Mouse (Mus musculus): Measurements from ENCODE around the gene Rpusd3. TPM values are rescaled to one million over a fixed set of nuclear protein-coding genes. Genes with fewer than 3 reads are reported as not detected.

The Rpusd3 gene
- polyA plus RNA-seq, 1 experiment = 11.7 TPM

GRCm38 (mm10) chr6:113434691-113435090 is 15.6 kb upstream of the Rpusd3 start:
- Histone ChIP-seq H3K4me2 (ENCODE audit: low read depth) (no peak overlapping the region), H3K79me2 (ENCODE audit: control insufficient read depth, insufficient read depth) (no peaks in the 10 kb centered on the region), H3K4me3 (no peak overlapping the region), H3K27me3 (ENCODE audit: control insufficient read depth, insufficient read depth, insufficient read length) (peaks cover 19% of the 10 kb centered on the region), H3K36me3 (ENCODE audit: control insufficient read depth, insufficient read depth) (no peaks in the 10 kb centered on the region), H3ac (ENCODE audit: control insufficient read depth, insufficient read length) (no peak overlapping the region)
- TF ChIP-seq E2F4 (IDR thresholded peaks at IDR 0.05; ENCODE audit: insufficient read depth) (no peak), POLR2AphosphoS2 (IDR thresholded peaks at IDR 0.05; ENCODE audit: insufficient read length, low read depth) (no peak), POLR2A (IDR thresholded peaks at IDR 0.05; ENCODE audit: insufficient read length, low read depth) (no peak), MYOD1 (IDR thresholded peaks at IDR 0.05; ENCODE audit: control insufficient read depth in 1 of 3, insufficient read length in 2 of 3, low read depth in 2 of 3) (no peak), CEBPB (IDR thresholded peaks at IDR 0.05; ENCODE audit: insufficient read depth, poor library complexity, severe bottlenecking) (no peak), MAX (IDR thresholded peaks at IDR 0.05; ENCODE audit: low read depth) (no peak), TCF3 (IDR thresholded peaks at IDR 0.05; ENCODE audit: insufficient read length, low read depth) (no peak), SRF (IDR thresholded peaks at IDR 0.05; ENCODE audit: control insufficient read depth, insufficient read length, low read depth) (no peak), MYOG (IDR thresholded peaks at IDR 0.05; ENCODE audit: control insufficient read depth in 1 of 3, insufficient read depth in 1 of 3, insufficient read length in 2 of 3, low read depth in 2 of 3) (no peak), TCF12 (IDR thresholded peaks at IDR 0.05; ENCODE audit: insufficient read depth, poor library complexity, severe bottlenecking) (no peak), USF1 (IDR thresholded peaks at IDR 0.05; ENCODE audit: low read depth) (no peak), REST (IDR thresholded peaks at IDR 0.05; ENCODE audit: insufficient read depth, insufficient read length) (no peak)

GRCm38 (mm10) chr6:113433661-113434060 is 14.5 kb upstream of the Rpusd3 start:
- H3K36me3 ChIP-seq (ENCODE audit: control insufficient read depth, insufficient read depth) = no peaks in the 10 kb centered on the region
- no peak overlapping the region for H3K4me2 ChIP-seq (ENCODE audit: low read depth)
- H3ac ChIP-seq (ENCODE audit: control insufficient read depth, insufficient read length) = no peak overlapping the region
- H3K79me2 ChIP-seq (ENCODE audit: control insufficient read depth, insufficient read depth) = no peaks in the 10 kb centered on the region
- H3K4me3 ChIP-seq = no peak overlapping the region
- TF ChIP-seq MYOG (IDR thresholded peaks at IDR 0.05; ENCODE audit: control insufficient read depth in 1 of 3, insufficient read depth in 1 of 3, insufficient read length in 2 of 3, low read depth in 2 of 3) = no peak
- no peak for TF ChIP-seq CEBPB (IDR thresholded peaks at IDR 0.05; ENCODE audit: insufficient read depth, poor library complexity, severe bottlenecking)
- no peak for TF ChIP-seq TCF3 (IDR thresholded peaks at IDR 0.05; ENCODE audit: insufficient read length, low read depth)
- TF ChIP-seq TCF12 (IDR thresholded peaks at IDR 0.05; ENCODE audit: insufficient read depth, poor library complexity, severe bottlenecking) = no peak
- TF ChIP-seq E2F4 (IDR thresholded peaks at IDR 0.05; ENCODE audit: insufficient read depth) = no peak
- no peak for TF ChIP-seq SRF (IDR thresholded peaks at IDR 0.05; ENCODE audit: control insufficient read depth, insufficient read length, low read depth)
- no peak for TF ChIP-seq MYOD1 (IDR thresholded peaks at IDR 0.05; ENCODE audit: control insufficient read depth in 1 of 3, insufficient read length in 2 of 3, low read depth in 2 of 3)
- no peak for TF ChIP-seq POLR2AphosphoS2 (IDR thresholded peaks at IDR 0.05; ENCODE audit: insufficient read length, low read depth)
- peaks cover 19% of the 10 kb centered on the region for H3K27me3 ChIP-seq (ENCODE audit: control insufficient read depth, insufficient read depth, insufficient read length)

GRCm38 (mm10) chr6:113431801-113432200 is 12.7 kb upstream of the Rpusd3 start:
- Histone ChIP-seq H3K4me2 (ENCODE audit: low read depth) (no peak overlapping the region), H3K4me3 (no peak overlapping the region), H3K36me3 (ENCODE audit: control insufficient read depth, insufficient read depth) (no peaks in the 10 kb centered on the region), H3K79me2 (ENCODE audit: control insufficient read depth, insufficient read depth) (no peaks in the 10 kb centered on the region), H3ac (ENCODE audit: control insufficient read depth, insufficient read length) (no peak overlapping the region), H3K27me3 (ENCODE audit: control insufficient read depth, insufficient read depth, insufficient read length) (peaks cover 19% of the 10 kb centered on the region)
- TF ChIP-seq MAX (IDR thresholded peaks at IDR 0.05; ENCODE audit: low read depth) (no peak), TCF12 (IDR thresholded peaks at IDR 0.05; ENCODE audit: insufficient read depth, poor library complexity, severe bottlenecking) (no peak), POLR2A (IDR thresholded peaks at IDR 0.05; ENCODE audit: insufficient read length, low read depth) (no peak), SRF (IDR thresholded peaks at IDR 0.05; ENCODE audit: control insufficient read depth, insufficient read length, low read depth) (no peak), POLR2AphosphoS2 (IDR thresholded peaks at IDR 0.05; ENCODE audit: insufficient read length, low read depth) (no peak), MYOG (IDR thresholded peaks at IDR 0.05; ENCODE audit: control insufficient read depth in 1 of 3, insufficient read depth in 1 of 3, insufficient read length in 2 of 3, low read depth in 2 of 3) (no peak), E2F4 (IDR thresholded peaks at IDR 0.05; ENCODE audit: insufficient read depth) (no peak), REST (IDR thresholded peaks at IDR 0.05; ENCODE audit: insufficient read depth, insufficient read length) (no peak), USF1 (IDR thresholded peaks at IDR 0.05; ENCODE audit: low read depth) (no peak), CEBPB (IDR thresholded peaks at IDR 0.05; ENCODE audit: insufficient read depth, poor library complexity, severe bottlenecking) (no peak)

- no peak overlapping the region for H3ac ChIP-seq (ENCODE audit: control insufficient read depth, insufficient read length)
- H3K27me3 ChIP-seq (ENCODE audit: control insufficient read depth, insufficient read depth, insufficient read length) = peaks cover 17% of the 10 kb centered on the region
- TF ChIP-seq CEBPB (IDR thresholded peaks at IDR 0.05; ENCODE audit: insufficient read depth, poor library complexity, severe bottlenecking) (no peak), POLR2AphosphoS2 (IDR thresholded peaks at IDR 0.05; ENCODE audit: insufficient read length, low read depth) (no peak), TCF3 (IDR thresholded peaks at IDR 0.05; ENCODE audit: insufficient read length, low read depth) (no peak), POLR2A (IDR thresholded peaks at IDR 0.05; ENCODE audit: insufficient read length, low read depth) (no peak), MAX (IDR thresholded peaks at IDR 0.05; ENCODE audit: low read depth) (no peak), E2F4 (IDR thresholded peaks at IDR 0.05; ENCODE audit: insufficient read depth) (no peak), MYOD1 (IDR thresholded peaks at IDR 0.05; ENCODE audit: control insufficient read depth in 1 of 3, insufficient read length in 2 of 3, low read depth in 2 of 3) (no peak), REST (IDR thresholded peaks at IDR 0.05; ENCODE audit: insufficient read depth, insufficient read length) (no peak), TCF12 (IDR thresholded peaks at IDR 0.05; ENCODE audit: insufficient read depth, poor library complexity, severe bottlenecking) (no peak), USF1 (IDR thresholded peaks at IDR 0.05; ENCODE audit: low read depth) (no peak), SRF (IDR thresholded peaks at IDR 0.05; ENCODE audit: control insufficient read depth, insufficient read length, low read depth) (no peak), MYOG (IDR thresholded peaks at IDR 0.05; ENCODE audit: control insufficient read depth in 1 of 3, insufficient read depth in 1 of 3, insufficient read length in 2 of 3, low read depth in 2 of 3) (no peak)
- H3K4me3 ChIP-seq = no peak overlapping the region
- no peaks in the 10 kb centered on the region for H3K79me2 ChIP-seq (ENCODE audit: control insufficient read depth, insufficient read depth)
- no peak overlapping the region for H3K4me2 ChIP-seq (ENCODE audit: low read depth)
- no peaks in the 10 kb centered on the region for H3K36me3 ChIP-seq (ENCODE audit: control insufficient read depth, insufficient read depth)
These were observed 11.7 kb upstream of the Rpusd3 start for GRCm38 (mm10) chr6:113430846-113431245.

Data from myocyte (in vitro differentiated cells).